Mouse (Mus musculus) myocyte (in vitro differentiated cells): Measurements from ENCODE around the gene Sept4. TPM values are rescaled to one million over a fixed set of nuclear protein-coding genes. Genes with fewer than 3 reads are reported as not detected.

Experiments used
- H3K27me3 ChIP-seq: one replicate; pipeline ENCODE4 v1.6.1; 2011; ENCODE audit not compliant: control insufficient read depth, insufficient read depth, insufficient read length
- H3K36me3 ChIP-seq: one replicate; pipeline ENCODE4 v1.6.1; 2011; ENCODE audit not compliant: control insufficient read depth, insufficient read depth
- H3K4me2 ChIP-seq: one replicate; pipeline ENCODE4 v1.6.1; 2011; ENCODE audit warnings: low read depth, control low read depth
- H3K4me3 ChIP-seq: one replicate; pipeline ENCODE4 v1.5.1; 2011; ENCODE audit warnings: mild to moderate bottlenecking, control low read depth, moderate library complexity
- H3K79me2 ChIP-seq: one replicate; pipeline ENCODE4 v1.6.1; 2011; ENCODE audit not compliant: control insufficient read depth, insufficient read depth
- H3ac ChIP-seq: one replicate; pipeline ENCODE4 v1.6.1; 2011; ENCODE audit not compliant: control insufficient read depth, insufficient read length
- CEBPB ChIP-seq: IDR thresholded peaks from 2 replicates; pipeline ENCODE4 v1.6.1; 2011; ENCODE audit warnings: mild to moderate bottlenecking, moderate library complexity; ENCODE audit not compliant: poor library complexity, insufficient read depth, severe bottlenecking
- E2F4 ChIP-seq: IDR thresholded peaks from one replicate; pipeline ENCODE4 v1.6.1; 2011; ENCODE audit warnings: mild to moderate bottlenecking, control low read depth, moderate library complexity; ENCODE audit not compliant: insufficient read depth
- MAX ChIP-seq: IDR thresholded peaks from one replicate; pipeline ENCODE4 v1.6.1; 2011; ENCODE audit warnings: low read depth, mild to moderate bottlenecking, control low read depth
- MYOD1 ChIP-seq, 3 experiments: IDR thresholded peaks; one replicate each; pipeline ENCODE4 v1.6.1; 2011; ENCODE audit warnings: control low read depth in 2 of 3, low read depth in 2 of 3, mild to moderate bottlenecking in 2 of 3, moderate library complexity in 1 of 3; ENCODE audit not compliant: insufficient read length in 2 of 3, control insufficient read depth in 1 of 3
- MYOG ChIP-seq, 3 experiments: IDR thresholded peaks; one replicate each; pipeline ENCODE4 v1.6.1; 2011; ENCODE audit warnings: control low read depth in 2 of 3, low read depth in 2 of 3, mild to moderate bottlenecking in 2 of 3; ENCODE audit not compliant: insufficient read length in 2 of 3, control insufficient read depth in 1 of 3, insufficient read depth in 1 of 3
- POLR2A ChIP-seq: IDR thresholded peaks from one replicate; pipeline ENCODE4 v1.6.1; 2011; ENCODE audit warnings: low read depth, mild to moderate bottlenecking, control low read depth, moderate library complexity; ENCODE audit not compliant: insufficient read length
- POLR2AphosphoS2 ChIP-seq: IDR thresholded peaks from one replicate; pipeline ENCODE4 v1.6.1; 2011; ENCODE audit warnings: low read depth, control low read depth; ENCODE audit not compliant: insufficient read length
- REST ChIP-seq: IDR thresholded peaks from one replicate; pipeline ENCODE4 v1.6.1; 2011; ENCODE audit warnings: mild to moderate bottlenecking, control low read depth, moderate library complexity; ENCODE audit not compliant: insufficient read depth, insufficient read length
- SRF ChIP-seq: IDR thresholded peaks from one replicate; pipeline ENCODE4 v1.6.1; 2011; ENCODE audit warnings: low read depth; ENCODE audit not compliant: control insufficient read depth, insufficient read length
- TCF12 ChIP-seq: IDR thresholded peaks from one replicate; pipeline ENCODE4 v1.6.1; 2011; ENCODE audit warnings: mild to moderate bottlenecking, control low read depth; ENCODE audit not compliant: poor library complexity, insufficient read depth, severe bottlenecking
- TCF3 ChIP-seq: IDR thresholded peaks from one replicate; pipeline ENCODE4 v1.6.1; 2011; ENCODE audit warnings: low read depth, control low read depth; ENCODE audit not compliant: insufficient read length
- USF1 ChIP-seq: IDR thresholded peaks from one replicate; pipeline ENCODE4 v1.6.1; 2011; ENCODE audit warnings: low read depth, mild to moderate bottlenecking, control low read depth, moderate library complexity
- polyA plus RNA-seq: library from polyadenylated mRNA; unstranded; fragments of >200 nt; fragmentation: generic; extraction: Trizol; gene quantifications from one replicate; pipeline ENCODE4 v1.2.1, GENCODE M21; 2012; ENCODE audit warnings: missing spikeins

Sept4 gene
- polyA plus RNA-seq, 1 experiment, result 1.5 TPM

- H3K36me3 ChIP-seq, result peaks cover 35% of the 10 kb centered on the region
- no peak overlapping the region for H3K4me2 ChIP-seq
- TF ChIP-seq REST (no peak), POLR2A (no peak), MAX (no peak), SRF (no peak), MYOG (IDR thresholded peaks at IDR 0.05; ENCODE audit: control insufficient read depth in 1 of 3, insufficient read depth in 1 of 3, insufficient read length in 2 of 3, low read depth in 2 of 3) (no peak), CEBPB (no peak), MYOD1 (IDR thresholded peaks at IDR 0.05; ENCODE audit: control insufficient read depth in 1 of 3, insufficient read length in 2 of 3, low read depth in 2 of 3) (no peak), TCF3 (no peak), USF1 (no peak), E2F4 (no peak), TCF12 (no peak)
- H3K79me2 ChIP-seq, result peaks cover 10% of the 10 kb centered on the region
- H3K4me3 ChIP-seq, result no peak overlapping the region
- no peak overlapping the region for H3ac ChIP-seq
- H3K27me3 ChIP-seq, result no peaks in the 10 kb centered on the region
These were observed 31.7 kb downstream of the Sept4 start for GRCm38 (mm10) chr11:87600322-87600853.

GRCm38 (mm10) chr11:87602234-87602633 lies 33.5 kb downstream of the Sept4 start:
- Histone ChIP-seq H3K79me2 (no peaks in the 10 kb centered on the region), H3K36me3 (peaks cover 46% of the 10 kb centered on the region), H3ac (no peak overlapping the region), H3K4me3 (no peak overlapping the region), H3K27me3 (no peaks in the 10 kb centered on the region), H3K4me2 (no peak overlapping the region)
- TF ChIP-seq TCF12 (no peak), E2F4 (no peak), MYOG (IDR thresholded peaks at IDR 0.05; ENCODE audit: control insufficient read depth in 1 of 3, insufficient read depth in 1 of 3, insufficient read length in 2 of 3, low read depth in 2 of 3) (no peak), MAX (no peak), POLR2A (no peak), MYOD1 (IDR thresholded peaks at IDR 0.05; ENCODE audit: control insufficient read depth in 1 of 3, insufficient read length in 2 of 3, low read depth in 2 of 3) (no peak), REST (no peak), TCF3 (no peak), POLR2AphosphoS2 (no peak), SRF (no peak), USF1 (no peak), CEBPB (no peak)

- H3K79me2 ChIP-seq, result no peaks in the 10 kb centered on the region
- no peaks in the 10 kb centered on the region for H3K27me3 ChIP-seq
- no peak overlapping the region for H3ac ChIP-seq
- peaks cover 51% of the 10 kb centered on the region for H3K36me3 ChIP-seq
- no peak overlapping the region for H3K4me3 ChIP-seq
- TF ChIP-seq MYOD1 (IDR thresholded peaks at IDR 0.05; ENCODE audit: control insufficient read depth in 1 of 3, insufficient read length in 2 of 3, low read depth in 2 of 3) (no peak), MAX (no peak), SRF (no peak), TCF12 (no peak), POLR2AphosphoS2 (no peak)
- no peak overlapping the region for H3K4me2 ChIP-seq
These were observed 34.9 kb downstream of the Sept4 start for GRCm38 (mm10) chr11:87603571-87603970.

GRCm38 (mm10) chr11:87609264-87609663 lies 40.6 kb downstream of the Sept4 start:
- H3K36me3 ChIP-seq, result peaks cover 50% of the 10 kb centered on the region
- no peaks in the 10 kb centered on the region for H3K27me3 ChIP-seq
- no peak overlapping the region for H3ac ChIP-seq
- no peak for TF ChIP-seq E2F4
- no peak for TF ChIP-seq MYOD1 (IDR thresholded peaks at IDR 0.05; ENCODE audit: control insufficient read depth in 1 of 3, insufficient read length in 2 of 3, low read depth in 2 of 3)
- TF ChIP-seq TCF12, result no peak
- TF ChIP-seq SRF, result no peak
- TF ChIP-seq POLR2AphosphoS2, result no peak
- TF ChIP-seq USF1, result no peak
- TF ChIP-seq MAX, result no peak
- no peak for TF ChIP-seq POLR2A
- TF ChIP-seq MYOG (IDR thresholded peaks at IDR 0.05; ENCODE audit: control insufficient read depth in 1 of 3, insufficient read depth in 1 of 3, insufficient read length in 2 of 3, low read depth in 2 of 3), result no peak
- TF ChIP-seq CEBPB, result no peak
- no peak for TF ChIP-seq REST
- TF ChIP-seq TCF3, result no peak
- H3K79me2 ChIP-seq, result no peaks in the 10 kb centered on the region
- no peak overlapping the region for H3K4me2 ChIP-seq
- H3K4me3 ChIP-seq, result no peak overlapping the region

- Histone ChIP-seq H3K79me2 (no peaks in the 10 kb centered on the region), H3K36me3 (peaks cover 45% of the 10 kb centered on the region), H3K4me3 (no peak overlapping the region), H3K27me3 (no peaks in the 10 kb centered on the region), H3ac (no peak overlapping the region), H3K4me2 (no peak overlapping the region)
- TF ChIP-seq TCF3 (no peak), POLR2A (no peak), TCF12 (no peak)
These were observed 42.8 kb downstream of the Sept4 start for GRCm38 (mm10) chr11:87611547-87611946.
